Mouse (Mus musculus): Measurements from ENCODE around the gene Creg1.

Creg1 gene

GRCm38 (mm10) chr1:165789066-165789660 lies 25.6 kb downstream of the Creg1 start:
- DNase-seq (ENCODE audit: low spot score) = no peak

GRCm38 (mm10) chr1:165789963-165790362 lies 26.4 kb downstream of the Creg1 start:
- no peak for DNase-seq (ENCODE audit: low spot score)

- no peak for DNase-seq (ENCODE audit: low spot score)
Observed at GRCm38 (mm10) chr1:165790461-165791210, 27.1 kb downstream of the Creg1 start.

GRCm38 (mm10) chr1:165791411-165791810 lies 27.9 kb downstream of the Creg1 start:
- DNase-seq (ENCODE audit: low spot score) = no peak

- DNase-seq (ENCODE audit: low spot score) = no peak
Observed at GRCm38 (mm10) chr1:165801709-165802310, 38.3 kb downstream of the Creg1 start.

- DNase-seq (ENCODE audit: low spot score) = no peak
Observed at GRCm38 (mm10) chr1:165803107-165803506, 39.6 kb downstream of the Creg1 start.

- DNase-seq (ENCODE audit: low spot score) = no peak
Observed at GRCm38 (mm10) chr1:165804133-165804532, 40.6 kb downstream of the Creg1 start.

GRCm38 (mm10) chr1:165810633-165811032 lies 47.1 kb downstream of the Creg1 start:
- DNase-seq (ENCODE audit: low spot score) = no peak

GRCm38 (mm10) chr1:165811170-165811569 lies 47.6 kb downstream of the Creg1 start:
- no peak for DNase-seq (ENCODE audit: low spot score)

- DNase-seq (ENCODE audit: low spot score) = no peak
Observed at GRCm38 (mm10) chr1:165812775-165813174, 49.2 kb downstream of the Creg1 start.

GRCm38 (mm10) chr1:165814116-165814515 lies 50.6 kb downstream of the Creg1 start:
- DNase-seq (ENCODE audit: low spot score) = no peak

- DNase-seq (ENCODE audit: low spot score) = no peak
Observed at GRCm38 (mm10) chr1:165814521-165815278, 51.2 kb downstream of the Creg1 start.

GRCm38 (mm10) chr1:165816391-165816790 lies 52.8 kb downstream of the Creg1 start:
- DNase-seq (ENCODE audit: low spot score) = no peak

GRCm38 (mm10) chr1:165817264-165817663 lies 53.7 kb downstream of the Creg1 start:
- no peak for DNase-seq (ENCODE audit: low spot score)

- DNase-seq (ENCODE audit: low spot score) = peak; percentile 44
Observed at GRCm38 (mm10) chr1:165818145-165818860, 54.8 kb downstream of the Creg1 start.

- DNase-seq (ENCODE audit: low spot score) = no peak
Observed at GRCm38 (mm10) chr1:165819147-165819546, 55.6 kb downstream of the Creg1 start.

- no peak for DNase-seq (ENCODE audit: low spot score)
Observed at GRCm38 (mm10) chr1:165822031-165822430, 58.5 kb downstream of the Creg1 start.
